Mouse (Mus musculus): ENCODE data around the gene Col5a1.

Gene Col5a1

GRCm38 (mm10) chr2:27918106-27918505, 31.9 kb downstream of the Col5a1 start:
- no peak for DNase-seq (ENCODE audit: low spot score in 2 of 2)

DNA sequence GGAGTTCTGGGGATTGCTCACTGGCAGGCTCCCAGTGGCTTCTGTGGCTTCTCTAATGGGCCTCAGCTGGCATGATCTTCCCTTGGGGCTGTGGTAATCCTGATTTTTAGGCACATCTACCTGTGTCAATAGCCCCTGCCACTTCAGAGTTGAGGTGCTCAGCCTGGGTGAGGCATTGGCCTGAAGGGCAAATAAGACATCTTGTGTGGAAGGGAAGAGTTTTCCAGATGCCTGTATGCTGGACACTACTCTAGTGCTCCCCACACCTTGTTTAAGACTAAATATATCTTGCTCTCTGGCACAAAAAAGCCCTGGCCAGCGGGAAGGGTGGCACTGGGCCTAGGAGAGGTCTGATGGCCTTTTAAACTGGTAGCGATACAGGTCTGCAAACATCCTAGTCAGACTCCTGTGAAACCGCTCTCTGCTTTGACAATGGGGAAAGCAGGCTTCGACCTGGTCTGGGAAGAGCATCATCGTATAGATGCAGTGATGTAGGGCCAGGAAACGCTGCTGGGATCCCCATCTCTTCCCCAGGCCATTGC, 33.2 kb downstream of the Col5a1 start:
- DNase-seq (ENCODE audit: low spot score in 2 of 2): no peak

DNA sequence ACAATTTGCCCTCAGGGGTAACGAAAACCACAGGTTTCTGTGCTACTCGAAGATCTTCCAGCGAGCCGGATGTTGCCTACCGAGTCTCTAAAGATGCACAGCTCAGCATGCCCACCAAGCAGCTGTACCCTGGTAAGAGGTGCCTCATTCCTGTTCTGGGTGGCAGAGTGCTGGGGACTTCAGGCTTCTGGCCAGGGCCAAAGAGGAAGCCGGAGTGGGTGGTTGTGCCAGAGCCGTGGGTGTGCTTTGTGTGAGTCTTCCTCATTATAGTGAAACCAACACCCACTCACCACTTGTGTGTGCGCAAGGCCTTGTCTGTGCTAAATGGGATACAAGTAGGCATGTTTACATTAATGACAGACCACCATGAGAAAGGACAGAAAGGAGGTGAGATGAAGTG, 35.8 kb downstream of the Col5a1 start:
- DNase-seq (ENCODE audit: low spot score in 2 of 2): peak in 1 of 2 experiments; percentile 61

DNA sequence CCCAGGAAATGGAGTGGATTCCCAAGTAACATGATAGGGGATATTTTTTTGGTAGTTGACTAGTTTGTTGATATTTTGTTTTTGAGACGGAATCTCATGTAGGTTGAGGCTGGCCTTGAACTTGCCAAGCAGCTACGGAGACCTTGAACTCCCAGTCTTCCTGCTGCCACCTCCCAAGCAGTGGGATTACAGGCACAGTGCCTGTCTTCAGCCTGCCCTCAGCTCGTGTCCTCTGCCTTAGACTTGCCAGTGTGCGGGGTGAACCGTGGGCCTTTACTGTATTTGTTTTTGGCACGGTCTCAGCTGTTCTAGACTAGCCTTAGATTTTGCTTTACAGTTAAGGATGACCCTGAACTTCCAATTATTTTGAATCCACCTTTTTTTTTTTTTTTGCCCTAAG, 37.5 kb downstream of the Col5a1 start:
- no peak for DNase-seq (ENCODE audit: low spot score in 2 of 2)

DNA sequence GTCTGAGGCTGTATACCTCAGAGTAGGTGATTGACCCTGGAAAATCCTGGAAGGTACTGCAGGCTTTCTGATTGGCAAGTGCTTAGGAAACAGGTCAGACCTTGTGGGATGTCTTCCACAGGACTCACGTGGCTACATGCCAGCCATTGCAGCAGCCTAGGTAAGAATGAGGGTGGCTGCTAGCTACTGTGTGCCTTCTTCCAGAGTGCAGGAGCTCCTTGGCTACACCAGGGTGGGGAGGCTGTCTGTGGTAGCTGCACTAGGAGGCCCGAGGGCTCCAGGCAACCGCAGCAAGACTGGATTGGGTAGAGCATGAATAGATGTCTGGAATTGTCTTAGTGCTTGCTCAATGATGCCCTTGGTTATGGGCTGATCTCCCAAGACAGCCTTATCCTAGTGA, 38.2 kb downstream of the Col5a1 start:
- DNase-seq (ENCODE audit: low spot score in 2 of 2): no peak

DNA sequence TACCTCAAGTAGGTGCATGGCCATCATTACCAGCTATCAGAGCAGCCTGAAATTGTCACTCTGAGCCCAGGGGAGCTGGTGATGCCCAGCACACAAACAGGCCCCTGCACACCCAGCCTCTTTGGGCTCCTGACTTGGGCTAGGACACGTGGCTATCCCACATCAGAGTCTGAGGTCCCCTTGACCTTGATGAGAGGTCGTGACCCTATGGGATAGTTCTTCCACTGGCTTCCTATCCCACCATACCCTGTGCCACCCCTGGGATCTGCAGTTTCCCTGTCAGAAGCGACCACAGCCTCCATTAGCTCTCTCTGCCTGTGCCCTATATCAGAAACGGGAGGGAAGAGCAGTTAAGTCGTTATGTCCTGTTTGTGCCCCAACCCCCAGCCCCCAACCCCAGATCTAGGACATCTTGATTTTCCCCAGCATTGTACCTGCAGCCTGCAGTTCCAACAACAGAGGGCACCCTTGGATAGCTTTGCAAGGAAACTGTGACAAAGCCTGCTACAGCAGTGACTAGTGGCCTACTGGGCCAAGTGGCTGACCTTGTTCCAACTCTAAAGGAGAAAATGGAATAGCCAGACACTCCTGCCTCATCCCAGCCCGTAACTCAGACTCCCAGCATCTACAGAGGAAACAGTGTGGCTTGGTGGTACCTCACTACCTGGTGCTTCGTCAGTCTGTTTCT, 40.4 kb downstream of the Col5a1 start:
- DNase-seq (ENCODE audit: low spot score in 2 of 2): peak in 1 of 2 experiments; percentile 78

DNA sequence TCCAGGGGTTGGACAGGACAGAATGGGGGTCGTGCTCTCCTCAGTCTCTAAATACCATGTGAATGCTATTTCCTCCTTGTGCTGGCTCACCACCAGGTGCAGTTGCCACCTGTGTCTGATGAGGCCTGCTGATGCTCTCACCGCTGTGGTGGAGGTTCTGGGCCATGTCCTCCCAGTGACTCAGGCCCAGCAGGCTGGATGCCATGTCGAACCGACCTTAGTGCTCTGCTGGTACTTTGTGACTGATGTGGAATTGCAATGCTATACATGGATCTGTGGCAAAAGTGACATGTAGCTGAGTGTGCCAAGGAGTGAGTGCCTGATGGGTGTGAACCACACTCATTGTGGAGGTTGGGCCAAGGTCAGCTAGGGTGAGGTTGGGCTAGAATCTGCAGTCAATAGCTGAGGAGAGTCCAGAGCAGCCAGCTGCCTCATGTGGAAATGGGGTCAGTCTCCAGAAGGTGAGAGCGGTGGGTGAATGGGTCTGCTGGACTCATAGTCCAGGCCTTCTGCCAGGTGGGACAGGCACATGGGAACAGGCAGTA, 44.3 kb downstream of the Col5a1 start:
- DNase-seq (ENCODE audit: low spot score in 2 of 2): no peak

DNA sequence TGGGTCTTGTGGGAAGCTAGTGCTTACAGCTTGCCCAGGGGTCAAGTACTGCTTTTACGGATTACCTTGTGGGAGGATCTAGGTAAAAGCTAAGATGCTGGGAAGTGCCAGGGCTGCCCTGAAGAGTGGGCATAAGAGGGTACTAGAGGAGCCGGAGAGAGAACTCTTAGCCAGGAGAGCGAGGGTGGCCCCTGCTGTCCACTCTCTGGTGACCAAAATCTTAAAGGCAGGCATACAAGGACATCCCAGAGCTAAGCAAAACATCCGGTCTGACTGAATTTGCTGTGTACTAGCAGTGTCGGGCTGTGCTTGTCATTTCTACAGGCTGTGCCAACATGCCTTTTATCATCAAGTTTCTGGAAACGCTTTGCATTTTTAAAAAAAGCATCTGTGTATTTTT, 44.9 kb downstream of the Col5a1 start:
- DNase-seq (ENCODE audit: low spot score in 2 of 2): no peak

DNA sequence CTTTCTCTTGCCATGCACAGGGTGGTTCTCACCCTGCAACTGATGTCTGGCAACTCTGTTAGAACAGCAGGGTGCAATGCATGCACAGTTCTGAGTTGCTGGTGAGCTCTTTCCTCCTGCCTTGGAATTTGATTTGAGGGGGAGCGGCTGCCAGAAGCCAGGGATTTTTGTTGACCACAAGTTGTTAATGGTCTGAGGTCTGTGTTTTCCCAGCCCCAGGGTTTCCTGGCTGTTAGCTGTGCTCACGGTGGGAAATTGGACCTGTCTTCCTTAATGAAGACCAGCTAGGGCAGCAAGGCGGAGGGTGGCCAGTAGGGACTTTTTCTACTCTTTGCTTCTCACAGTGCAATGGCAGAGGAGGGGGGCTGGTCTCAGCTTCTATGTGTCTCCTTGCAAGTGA, 45.7 kb downstream of the Col5a1 start:
- no peak for DNase-seq (ENCODE audit: low spot score in 2 of 2)

- no peak for DNase-seq (ENCODE audit: low spot score in 2 of 2)
These were observed 48.0 kb downstream of the Col5a1 start for GRCm38 (mm10) chr2:27934269-27934668.

- DNase-seq (ENCODE audit: low spot score in 2 of 2): no peak
These were observed 48.6 kb downstream of the Col5a1 start for GRCm38 (mm10) chr2:27934831-27935230.

GRCm38 (mm10) chr2:27935441-27935840, 49.2 kb downstream of the Col5a1 start:
- DNase-seq (ENCODE audit: low spot score in 2 of 2): no peak

DNA sequence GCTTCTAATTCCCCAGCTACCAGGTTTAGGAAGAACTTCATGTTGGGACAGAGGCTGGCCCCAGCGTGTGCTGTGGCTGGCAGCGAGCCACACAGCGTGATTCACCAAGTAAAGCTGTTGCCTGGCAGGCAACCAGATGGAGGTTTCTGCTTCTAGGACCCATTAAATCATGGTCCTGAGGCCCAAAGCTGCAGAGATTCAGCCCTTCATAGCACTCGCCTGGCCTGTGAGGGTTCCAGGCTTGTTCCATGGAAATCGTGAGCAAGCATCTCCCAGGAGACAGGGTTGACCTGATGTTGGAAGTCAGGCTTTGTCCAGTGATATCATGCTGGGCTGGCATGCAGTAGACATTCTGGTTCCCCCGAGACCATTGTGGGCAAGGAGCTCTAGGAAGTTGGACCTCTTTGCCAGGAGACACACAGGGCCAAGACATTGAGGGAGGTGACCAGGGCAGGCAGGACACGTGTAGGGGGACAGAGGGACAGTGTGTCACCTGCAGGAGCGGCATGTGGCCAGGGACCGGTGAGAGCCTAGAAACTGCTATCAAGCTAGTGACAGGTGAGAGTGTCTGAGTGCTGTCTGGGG, 50.5 kb downstream of the Col5a1 start:
- peak in 1 of 2 experiments; percentile 64 for DNase-seq (ENCODE audit: low spot score in 2 of 2)

DNA sequence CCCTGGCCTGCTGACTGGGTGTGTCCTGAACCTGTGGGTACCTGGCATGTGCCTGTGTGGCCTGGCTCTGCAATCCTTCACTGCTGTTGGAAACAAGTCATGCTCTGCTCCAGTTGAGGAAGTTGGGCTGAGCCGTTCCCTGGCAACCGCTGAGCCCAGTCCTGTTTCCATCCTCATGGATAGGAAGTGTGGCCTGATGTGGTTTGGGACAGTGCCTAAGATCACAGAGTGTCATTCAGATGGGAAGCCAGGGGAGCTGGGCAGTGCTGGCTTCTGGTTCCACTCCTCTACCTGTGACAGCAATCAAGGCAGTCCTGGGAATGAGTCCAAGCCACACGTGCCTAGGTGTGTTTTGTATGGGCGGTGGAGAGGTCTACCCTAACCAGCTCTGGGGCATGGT, 53.2 kb downstream of the Col5a1 start:
- DNase-seq (ENCODE audit: low spot score in 2 of 2): no peak

DNA sequence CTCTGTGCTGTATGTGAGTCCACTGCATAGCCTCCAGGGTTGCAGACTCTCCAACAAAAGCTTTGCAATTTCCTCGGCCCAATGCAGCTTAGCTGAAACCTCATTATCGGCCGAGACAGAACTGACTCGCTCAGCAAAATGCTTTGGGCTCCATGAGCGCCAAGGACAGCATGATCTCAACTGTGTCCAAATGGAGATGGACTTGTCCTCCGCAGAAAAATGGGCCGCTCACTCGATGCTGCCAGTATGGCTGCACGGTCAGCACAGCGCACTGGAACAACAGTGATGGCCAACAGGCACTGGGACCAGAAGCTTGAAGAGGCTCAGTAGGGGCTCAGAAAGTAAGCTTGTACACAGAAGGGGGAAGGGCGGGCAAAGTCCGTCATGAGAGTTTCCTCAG, 53.9 kb downstream of the Col5a1 start:
- DNase-seq (ENCODE audit: low spot score in 2 of 2): no peak

GRCm38 (mm10) chr2:27947252-27947651, 61.0 kb downstream of the Col5a1 start:
- DNase-seq (ENCODE audit: low spot score in 2 of 2): no peak

GRCm38 (mm10) chr2:27947917-27948316, 61.7 kb downstream of the Col5a1 start:
- DNase-seq (ENCODE audit: low spot score in 2 of 2): no peak

- peak in 1 of 2 experiments; percentile 12 for DNase-seq (ENCODE audit: low spot score in 2 of 2)
These were observed 67.6 kb downstream of the Col5a1 start for GRCm38 (mm10) chr2:27953866-27954265.

GRCm38 (mm10) chr2:27954924-27955323, 68.7 kb downstream of the Col5a1 start:
- no peak for DNase-seq (ENCODE audit: low spot score in 2 of 2)

- no peak for DNase-seq (ENCODE audit: low spot score in 2 of 2)
These were observed 70.5 kb downstream of the Col5a1 start for GRCm38 (mm10) chr2:27956751-27957150.

DNA sequence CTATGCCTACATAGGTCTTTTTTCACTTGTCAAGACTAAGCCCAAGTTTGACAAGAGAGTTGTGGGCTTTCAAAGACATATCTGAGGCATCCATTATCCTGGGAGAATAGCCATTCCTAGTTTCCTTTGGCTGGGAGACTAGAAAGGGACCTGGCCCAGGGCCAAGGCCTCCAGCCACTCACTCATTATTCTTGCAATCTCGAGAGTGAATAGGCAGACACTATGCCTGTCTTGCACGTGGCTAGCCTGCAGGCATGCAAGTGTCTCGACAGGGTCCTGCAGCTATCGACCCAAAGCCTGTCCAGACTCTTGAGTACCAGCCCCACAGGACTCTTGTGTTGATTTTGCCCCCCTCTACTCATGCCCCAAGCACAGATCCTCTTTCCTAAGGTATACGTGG, 71.0 kb downstream of the Col5a1 start:
- DNase-seq (ENCODE audit: low spot score in 2 of 2): no peak

GRCm38 (mm10) chr2:27959275-27959674, 73.0 kb downstream of the Col5a1 start:
- DNase-seq (ENCODE audit: low spot score in 2 of 2): no peak

DNA sequence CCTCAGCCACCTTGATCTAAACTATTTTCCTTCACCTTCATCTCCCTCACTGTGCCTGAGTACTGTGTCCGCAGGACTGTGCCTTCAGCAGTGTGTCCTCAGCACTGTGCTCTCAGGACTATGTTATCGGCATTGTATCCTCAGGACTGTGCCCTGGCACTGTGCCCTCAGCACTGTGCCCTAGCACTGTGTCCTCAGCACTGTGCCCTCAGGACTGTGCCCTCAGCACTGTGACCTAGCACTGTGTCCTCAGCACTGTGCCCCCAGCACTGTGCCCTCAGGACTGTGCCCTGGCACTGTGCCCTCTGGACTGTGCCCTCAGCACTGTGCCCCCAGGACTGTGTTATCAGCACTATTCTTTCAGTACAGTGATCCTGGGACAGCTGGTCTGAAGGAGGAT, 75.0 kb downstream of the Col5a1 start:
- DNase-seq (ENCODE audit: low spot score in 2 of 2): no peak

Measured in left cerebral cortex, adult 9 months (tissue).